Mouse (Mus musculus) ES-E14 (cell line): ENCODE data around the gene Gpr107.

Experiments used
- MAFK ChIP-seq: IDR thresholded peaks from 2 replicates; pipeline ENCODE4 v1.6.1; 2014; ENCODE audit warnings: mild to moderate bottlenecking, low read depth, low read length, inconsistent platforms; ENCODE audit not compliant: insufficient read depth
- ZNF384 ChIP-seq: IDR thresholded peaks from 2 replicates; pipeline ENCODE4 v1.6.1; 2012; ENCODE audit warnings: low read depth, low read length, inconsistent platforms

DNA sequence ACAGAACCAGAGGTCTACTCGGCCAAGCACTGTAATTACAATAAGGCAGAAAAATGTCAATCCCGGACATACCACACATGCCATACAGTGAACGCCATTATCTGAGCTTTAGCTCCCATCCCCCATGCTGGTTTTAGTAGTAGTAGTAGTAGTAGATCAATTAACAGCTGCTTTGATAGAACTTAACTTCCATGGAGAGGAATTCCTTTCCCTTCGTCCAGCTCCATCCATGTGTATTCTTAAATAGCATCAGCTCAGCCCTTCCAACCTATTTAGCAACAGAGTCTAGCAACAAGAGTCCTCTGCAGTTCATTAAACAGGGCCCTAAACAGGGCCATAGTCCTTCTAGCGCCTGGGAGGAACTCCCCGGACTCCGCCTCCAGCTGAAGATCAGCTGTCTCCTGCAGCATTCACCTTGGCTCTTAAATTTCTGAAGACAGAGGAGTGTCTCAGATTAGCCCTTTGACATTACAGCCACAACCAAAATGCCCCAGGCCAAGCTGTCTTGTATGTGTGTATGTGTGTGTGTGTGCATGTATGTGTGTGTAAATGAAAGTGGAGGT is 30.9 kb upstream of the Gpr107 start:
- TF ChIP-seq ZNF384 (no peak), MAFK (no peak)
